In the genomic region with DNA sequence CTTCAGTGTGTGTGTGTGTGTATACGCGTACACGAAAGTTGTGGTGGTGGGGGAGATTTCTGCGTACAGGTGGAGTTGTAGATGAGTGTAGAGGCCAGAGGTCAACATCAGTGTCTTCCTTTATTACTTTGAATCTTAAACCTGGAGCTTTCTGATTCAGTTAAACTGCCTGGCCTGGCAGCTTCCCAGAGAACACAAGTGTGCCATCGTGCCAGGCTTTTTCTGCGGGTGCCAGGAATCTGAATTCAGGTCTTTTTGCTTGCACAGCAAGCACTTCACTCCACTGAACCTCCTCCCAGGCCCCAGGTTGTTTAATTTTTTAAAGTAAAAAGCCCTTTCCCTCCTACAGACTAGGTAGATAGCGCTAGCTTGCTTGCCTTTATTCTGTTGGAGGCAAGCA, we compare ENCODE assay signal across 8 mouse cellular contexts. TPM values are rescaled to one million over a fixed set of nuclear protein-coding genes. Genes with fewer than 3 reads are reported as not detected.
DNase-seq lines count a peak whose midpoint lies in the region; ATAC-seq and TF ChIP-seq lines count a peak whose summit lies in the region.

No protein-coding gene starts in this region.

- 82% methylated on average over 7 of the region's 7 CpGs for WGBS in heart, embryonic 10.5 days
- 79% methylated on average over 7 of the region's 7 CpGs for WGBS in heart, adult 2 months
- 89% methylated on average over 7 of the region's 7 CpGs for WGBS in hindbrain, embryonic 15.5 days
- 67% methylated on average over 7 of the region's 7 CpGs for WGBS in liver, postnatal 0 days (ENCODE audit: insufficient replicate concordance)

- no peak for TF ChIP-seq POLR2A in heart, adult 2 months (IDR thresholded peaks at IDR 0.05; ENCODE audit: insufficient read depth, low read depth, low read length)

- no peak for ATAC-seq in G1E (ENCODE audit: extremely low read depth, insufficient number of reproducible peaks, low FRiP score, poor library complexity, severe bottlenecking)
- ATAC-seq in hindbrain, embryonic 15.5 days (ENCODE audit: low FRiP score, low read depth): no peak
- ATAC-seq in liver, postnatal 0 days: no peak

- peak overlapping the region; percentile 67 for H3K4me2 ChIP-seq in hindbrain, embryonic 15.5 days
- H3K4me2 ChIP-seq in liver, postnatal 0 days (ENCODE audit: low read depth, low read length): peak overlapping the region; percentile 88

- intact Hi-C loops in heart, adult 2 months (cut with DNase I): loop anchor here (5.0 kb wide), 2 partner anchors 205 to 575 kb away; a partner anchor contains a TSS

- TF ChIP-seq CTCF in heart, adult 2 months (IDR thresholded peaks at IDR 0.05): no peak
- TF ChIP-seq CTCF in G1E (IDR thresholded peaks at IDR 0.05; ENCODE audit: low read depth, low read length): no peak
- TF ChIP-seq CTCF in liver, postnatal 0 days (IDR thresholded peaks at IDR 0.05; ENCODE audit: low read depth): no peak

- no peaks in the 10 kb centered on the region for H3K9me3 ChIP-seq in heart, embryonic 10.5 days
- H3K9me3 ChIP-seq in G1E (replicated peaks): no peaks in the 10 kb centered on the region
- H3K9me3 ChIP-seq in hindbrain, embryonic 15.5 days: no peaks in the 10 kb centered on the region
- no peaks in the 10 kb centered on the region for H3K9me3 ChIP-seq in liver, postnatal 0 days (ENCODE audit: low read length)

- H3K36me3 ChIP-seq in heart, embryonic 10.5 days: peaks cover 10% of the 10 kb centered on the region; the same call in 1 of the 2 replicates
- no peaks in the 10 kb centered on the region for H3K36me3 ChIP-seq in heart, adult 2 months (ENCODE audit: control insufficient read depth, insufficient read depth, low read length)
- H3K36me3 ChIP-seq in G1E (replicated peaks): peaks cover 49% of the 10 kb centered on the region
- no peaks in the 10 kb centered on the region for H3K36me3 ChIP-seq in hindbrain, embryonic 15.5 days
- H3K36me3 ChIP-seq in liver, postnatal 0 days (replicated peaks; ENCODE audit: insufficient read depth, low read length): 0 out of 2 replicates have a peak, but pooled peaks cover 6% of the 10 kb centered on the region

- DNase-seq in heart, embryonic 10.5 days (ENCODE audit: low spot score): no peak
- DNase-seq in heart, adult 2 months: no peak
- DNase-seq in G1E (ENCODE audit: low spot score): no peak
- no peak for DNase-seq in liver, postnatal 0 days
- no peak for DNase-seq in gastrocnemius, postnatal 25 days
- DNase-seq in c-Kit-positive CD71-positive TER-119-positive erythroid progenitor cells, embryonic 14.5 days (ENCODE audit: low spot score): no peak
- no peak for DNase-seq in gastrocnemius, adult 18-20 months (ENCODE audit: low spot score)

- H3K4me3 ChIP-seq in heart, embryonic 10.5 days: peak overlapping the region; percentile 95
- H3K4me3 ChIP-seq in heart, adult 2 months: no peak overlapping the region
- peak overlapping the region; percentile 87 for H3K4me3 ChIP-seq in G1E (ENCODE audit: low read depth, low read length)
- peak overlapping the region; percentile 82 for H3K4me3 ChIP-seq in hindbrain, embryonic 15.5 days
- peak overlapping the region; percentile 81 for H3K4me3 ChIP-seq in liver, postnatal 0 days (ENCODE audit: low read depth, low read length)

- TF ChIP-seq EP300 in heart, adult 2 months (IDR thresholded peaks at IDR 0.05; ENCODE audit: insufficient read depth, low read depth, low read length): no peak
- TF ChIP-seq EP300 in liver, postnatal 0 days (IDR thresholded peaks at IDR 0.05; ENCODE audit: low read depth): no peak

- no peaks in the 10 kb centered on the region for H3K27me3 ChIP-seq in heart, embryonic 10.5 days (ENCODE audit: insufficient read depth, poor library complexity, severe bottlenecking)
- H3K27me3 ChIP-seq in heart, adult 2 months (ENCODE audit: control insufficient read depth, insufficient read depth, low read length): no peaks in the 10 kb centered on the region
- H3K27me3 ChIP-seq in G1E (ENCODE audit: insufficient read depth, low read length): no peaks in the 10 kb centered on the region
- no peaks in the 10 kb centered on the region for H3K27me3 ChIP-seq in hindbrain, embryonic 15.5 days
- no peaks in the 10 kb centered on the region for H3K27me3 ChIP-seq in liver, postnatal 0 days (ENCODE audit: insufficient read depth, low read length)

- H3K9ac ChIP-seq in heart, adult 2 months (ENCODE audit: low read depth, low read length): no peak overlapping the region
- H3K9ac ChIP-seq in hindbrain, embryonic 15.5 days: peak overlapping the region; percentile 92
- peak overlapping the region; percentile 90 for H3K9ac ChIP-seq in liver, postnatal 0 days (replicated peaks)

- H3K27ac ChIP-seq in heart, embryonic 10.5 days: peak overlapping the region; percentile 99
- H3K27ac ChIP-seq in heart, adult 2 months: no peak overlapping the region
- no peak overlapping the region for H3K27ac ChIP-seq in hindbrain, embryonic 15.5 days (replicated peaks)
- peak overlapping the region; percentile 96 for H3K27ac ChIP-seq in liver, postnatal 0 days (ENCODE audit: low read depth)

- no peaks in the 10 kb centered on the region for H3K79me2 ChIP-seq in heart, adult 2 months (replicated peaks; ENCODE audit: control insufficient read depth, insufficient read depth, low read length)

- H3K4me1 ChIP-seq in heart, embryonic 10.5 days: peaks cover 17% of the 10 kb centered on the region
- H3K4me1 ChIP-seq in heart, adult 2 months (ENCODE audit: control insufficient read depth, insufficient read depth, low read length): no peaks in the 10 kb centered on the region; the same call in none of the 2 replicates
- H3K4me1 ChIP-seq in G1E (ENCODE audit: insufficient read depth, low read depth, low read length): peaks cover 40% of the 10 kb centered on the region
- H3K4me1 ChIP-seq in hindbrain, embryonic 15.5 days (replicated peaks): peaks cover 23% of the 10 kb centered on the region
- peaks cover 25% of the 10 kb centered on the region for H3K4me1 ChIP-seq in liver, postnatal 0 days (ENCODE audit: insufficient read depth)

RNA-seq across cellular contexts. Expression of a gene that starts 1.1 kb away (rescaled TPM):
- polyA plus RNA-seq in heart, embryonic 10.5 days (2016; fragmentation: Nextera tagmentation; extraction: Ambion mirVana): 51.9 and 53.4 TPM in 2 replicates
- total RNA-seq in heart, adult 2 months (2021): 10 to 100 TPM; 49.4 to 57.5 TPM
- polyA plus RNA-seq in heart, adult 2 months (2012; rRNA removed): 7.3 and 9.9 TPM in 2 replicates
- 15.0 and 18.8 TPM in 2 replicates for total RNA-seq in G1E (2014; fragmentation: Nextera tagmentation)
- 28.4 and 34.6 TPM in 2 replicates for total RNA-seq in G1E (2017)
- 9.8 and 15.0 TPM in 2 replicates for polyA plus RNA-seq in G1E (2012)
- polyA plus RNA-seq in hindbrain, embryonic 15.5 days (2015; fragmentation: Nextera tagmentation; extraction: Ambion mirVana): 38.4 and 40.6 TPM in 2 replicates
- polyA plus RNA-seq in liver, postnatal 0 days (2015; fragmentation: Nextera tagmentation; extraction: Ambion mirVana): 15.5 and 16.6 TPM in 2 replicates
- total RNA-seq in gastrocnemius, postnatal 25 days (2021): 10 to 100 TPM; 19.1 to 22.4 TPM
- total RNA-seq in gastrocnemius, adult 18-20 months (2021): 10 to 100 TPM; 21.7 to 23.8 TPM

RNA-seq across cellular contexts. Expression of a gene that starts 1.3 kb away (rescaled TPM):
- 183 and 186 TPM in 2 replicates for polyA plus RNA-seq in heart, embryonic 10.5 days (2016; fragmentation: Nextera tagmentation; extraction: Ambion mirVana)
- 100 to 1,000 TPM; 344 to 384 TPM for total RNA-seq in heart, adult 2 months (2021)
- polyA plus RNA-seq in heart, adult 2 months (2012; rRNA removed): 128 and 135 TPM in 2 replicates
- total RNA-seq in G1E (2014; fragmentation: Nextera tagmentation): 36.5 and 39.3 TPM in 2 replicates
- 103 and 137 TPM in 2 replicates for total RNA-seq in G1E (2017)
- 35.0 and 55.8 TPM in 2 replicates for polyA plus RNA-seq in G1E (2012)
- polyA plus RNA-seq in hindbrain, embryonic 15.5 days (2015; fragmentation: Nextera tagmentation; extraction: Ambion mirVana): 152 and 174 TPM in 2 replicates
- 123 and 126 TPM in 2 replicates for polyA plus RNA-seq in liver, postnatal 0 days (2015; fragmentation: Nextera tagmentation; extraction: Ambion mirVana)
- total RNA-seq in gastrocnemius, postnatal 25 days (2021): 100 to 1,000 TPM; 186 to 188 TPM
- 100 to 1,000 TPM; 232 to 241 TPM for total RNA-seq in gastrocnemius, adult 18-20 months (2021)

Comparison
In these comparisons a context has a peak if more than half of its experiments do, and no peak if none do; other contexts are left out.
1. H3K27ac ChIP-seq: peak in heart, embryonic 10.5 days (single experiment) and liver, postnatal 0 days (single experiment); none in heart, adult 2 months (single experiment) and hindbrain, embryonic 15.5 days (single experiment).